Mouse (Mus musculus) mouse embryonic stem cell (cell line): Measurements from ENCODE around the gene Tmeff2.

Experiments used
- in situ Hi-C, 2 experiments: fragments of 300-500 bp; cut with MboI; formaldehyde crosslinking; loops; 1 replicate in 1 of 2; 3 replicates in 1 of 2; pipeline ENCODE4 v1.14.3; 2019 to 2020; ENCODE audit warnings: low sequenced_read_pairs in 2 of 2, low pct_unique_long_range_greater_than_20kb in 1 of 2, mixed read lengths in 1 of 2; ENCODE audit not compliant: unreplicated experiment in 1 of 2

Tmeff2 gene

GRCm38 (mm10) chr1:51149890-51150289 lies 249.4 kb downstream of the Tmeff2 start:
- in situ Hi-C loops = no loop called here

GRCm38 (mm10) chr1:51152017-51152416 lies 251.6 kb downstream of the Tmeff2 start:
- in situ Hi-C loops = no loop called here

- in situ Hi-C loops = no loop called here
Measured at GRCm38 (mm10) chr1:51152856-51153255, 252.4 kb downstream of the Tmeff2 start.

- in situ Hi-C loops = no loop called here
Measured at GRCm38 (mm10) chr1:51184276-51184675, 283.8 kb downstream of the Tmeff2 start.

- in situ Hi-C loops = no loop called here
Measured at GRCm38 (mm10) chr1:51189008-51189407, 288.6 kb downstream of the Tmeff2 start.

GRCm38 (mm10) chr1:51191253-51191652 lies 290.8 kb downstream of the Tmeff2 start:
- in situ Hi-C loops = no loop called here

- in situ Hi-C loops = no loop called here
Measured at GRCm38 (mm10) chr1:51191872-51192613, 291.6 kb downstream of the Tmeff2 start.

GRCm38 (mm10) chr1:51199088-51199830 lies 298.8 kb downstream of the Tmeff2 start:
- in situ Hi-C loops = no loop called here

- in situ Hi-C loops = no loop called here
Measured at GRCm38 (mm10) chr1:51199954-51200353, 299.5 kb downstream of the Tmeff2 start.

- in situ Hi-C loops = no loop called here
Measured at GRCm38 (mm10) chr1:51215631-51216030, 315.2 kb downstream of the Tmeff2 start.

- in situ Hi-C loops = no loop called here
Measured at GRCm38 (mm10) chr1:51216292-51217050, 316.0 kb downstream of the Tmeff2 start.

- in situ Hi-C loops = no loop called here
Measured at GRCm38 (mm10) chr1:51217227-51217626, 316.8 kb downstream of the Tmeff2 start.

- in situ Hi-C loops = no loop called here
Measured at GRCm38 (mm10) chr1:51225156-51225555, 324.7 kb downstream of the Tmeff2 start.
